Mouse (Mus musculus) liver, adult (tissue): Measurements from ENCODE around the gene Il31ra.

Experiments used
- GATA4 ChIP-seq: IDR thresholded peaks from 2 replicates; pipeline ENCODE4 v1.6.1; 2014; ENCODE audit warnings: mild to moderate bottlenecking, low read length; ENCODE audit not compliant: insufficient replicate concordance

Gene Il31ra

DNA sequence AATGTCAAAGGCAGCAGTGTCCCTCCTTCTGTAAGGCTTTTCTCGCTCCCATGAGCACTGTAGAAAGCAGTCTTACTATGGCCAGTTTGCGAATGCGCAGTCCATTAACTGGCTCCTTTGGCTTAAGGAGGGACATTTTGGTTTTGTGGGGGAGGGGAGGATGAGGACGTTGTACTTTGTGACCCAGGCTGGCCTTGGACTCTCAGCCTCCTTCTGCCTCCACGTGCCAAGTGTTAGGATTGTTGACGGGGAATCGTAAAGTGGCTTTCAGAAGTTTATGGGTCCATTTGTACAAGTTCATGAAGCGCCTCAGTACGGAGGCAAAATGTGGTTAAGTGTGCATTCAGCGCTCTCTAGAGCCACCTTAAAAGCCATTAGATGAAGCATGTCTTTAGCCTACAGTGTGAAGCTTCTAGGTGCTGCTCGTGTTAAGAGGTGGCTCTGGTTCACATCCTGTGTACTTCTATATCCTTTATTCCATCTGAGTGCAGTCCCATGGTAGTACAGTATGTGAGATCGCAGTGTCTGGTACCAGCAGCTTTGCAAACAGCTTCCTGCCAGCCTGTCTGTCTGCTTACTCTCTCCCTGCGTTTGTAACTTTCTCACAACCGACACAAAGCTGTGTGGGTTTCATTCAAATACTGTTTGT lies 102.4 kb downstream of the Il31ra start:
- no peak for TF ChIP-seq GATA4

- no peak for TF ChIP-seq GATA4
Measured at GRCm38 (mm10) chr13:112490036-112490435, 104.1 kb downstream of the Il31ra start.

- TF ChIP-seq GATA4, result no peak
Measured at GRCm38 (mm10) chr13:112486676-112487075, 107.5 kb downstream of the Il31ra start.

GRCm38 (mm10) chr13:112486236-112486635 lies 107.9 kb downstream of the Il31ra start:
- no peak for TF ChIP-seq GATA4

- no peak for TF ChIP-seq GATA4
Measured at GRCm38 (mm10) chr13:112483015-112483414, 111.1 kb downstream of the Il31ra start.

GRCm38 (mm10) chr13:112482525-112482924 lies 111.6 kb downstream of the Il31ra start:
- TF ChIP-seq GATA4, result no peak

- TF ChIP-seq GATA4, result no peak
Measured at GRCm38 (mm10) chr13:112479926-112480325, 114.2 kb downstream of the Il31ra start.

- no peak for TF ChIP-seq GATA4
Measured at GRCm38 (mm10) chr13:112479032-112479431, 115.1 kb downstream of the Il31ra start.

GRCm38 (mm10) chr13:112473757-112474755 lies 120.1 kb downstream of the Il31ra start:
- TF ChIP-seq GATA4, result no peak

DNA sequence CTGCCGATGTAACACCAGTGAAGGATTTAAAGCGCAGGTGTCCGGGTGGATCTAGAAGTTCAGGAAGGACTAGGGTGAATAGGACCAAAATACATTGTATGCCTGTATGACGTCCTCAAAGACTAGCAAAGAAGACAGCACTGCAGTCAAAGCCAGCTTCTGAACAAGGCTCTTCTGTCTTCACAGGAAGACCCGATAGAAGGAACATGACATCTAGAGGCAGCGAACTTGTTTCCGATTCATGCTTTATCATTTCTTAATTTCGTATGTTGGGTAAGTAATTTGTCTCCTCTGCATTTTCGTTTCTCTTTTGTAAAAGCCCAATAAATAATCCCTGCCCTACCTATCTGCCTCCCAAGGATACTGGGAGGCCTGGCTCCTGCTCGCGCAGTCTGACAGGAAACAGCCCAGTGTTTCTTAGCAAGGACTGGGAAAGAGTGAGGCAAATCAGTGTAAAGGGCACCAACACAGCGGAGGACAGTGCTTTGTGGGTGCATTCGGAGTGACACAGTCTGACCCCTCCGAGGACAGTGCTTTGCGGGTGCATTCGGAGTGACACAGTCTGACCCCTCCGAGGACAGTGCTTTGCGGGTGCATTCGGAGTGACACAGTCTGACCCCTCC lies 121.6 kb downstream of the Il31ra start:
- no peak for TF ChIP-seq GATA4

GRCm38 (mm10) chr13:112471201-112471600 lies 123.0 kb downstream of the Il31ra start:
- TF ChIP-seq GATA4, result no peak
